Mouse (Mus musculus): ENCODE results near the gene Gns.
A peak's percentile ranks its signal among the peaks of the same experiment; 100 is the strongest.

DNA sequence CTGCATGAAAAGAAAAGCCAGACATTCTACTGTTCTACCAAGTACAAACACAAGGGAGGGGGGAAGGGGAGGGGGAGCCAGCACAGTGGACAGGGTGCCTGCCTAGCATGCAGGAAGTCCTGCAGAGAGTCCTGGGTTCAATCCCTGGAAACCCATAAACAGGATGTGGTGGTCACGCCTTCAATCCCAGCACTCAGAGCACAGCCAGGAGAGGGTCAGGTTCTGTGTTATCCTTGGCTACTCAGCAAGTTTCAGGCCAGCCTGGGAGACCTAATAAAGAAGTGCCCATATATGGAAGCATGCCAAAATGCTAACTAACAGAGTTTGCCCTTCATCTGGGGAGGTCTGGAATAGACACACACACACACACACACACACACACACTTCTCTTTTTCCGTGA is 64.2 kb downstream of the Gns start:
- TF ChIP-seq CTCF (IDR thresholded peaks at IDR 0.05) (no peak), EP300 (IDR thresholded peaks at IDR 0.05) (peak; percentile 84)

Measured in lung, postnatal 0 days (tissue).